Mouse (Mus musculus): Measurements from ENCODE around the gene Aggf1.
"Not testable (repeated sequence)": the region's sequence is repeated elsewhere in the genome, so short reads cannot be mapped to it uniquely, and the experiment has no call there.

The Aggf1 gene

GRCm38 (mm10) chr13:95374701-95375553 lies at the start of gene Aggf1:
TSS of gene Aggf1 (minus strand) at chr13:95375352.
- peak; percentile 80 for DNase-seq (ENCODE audit: low spot score)

DNA sequence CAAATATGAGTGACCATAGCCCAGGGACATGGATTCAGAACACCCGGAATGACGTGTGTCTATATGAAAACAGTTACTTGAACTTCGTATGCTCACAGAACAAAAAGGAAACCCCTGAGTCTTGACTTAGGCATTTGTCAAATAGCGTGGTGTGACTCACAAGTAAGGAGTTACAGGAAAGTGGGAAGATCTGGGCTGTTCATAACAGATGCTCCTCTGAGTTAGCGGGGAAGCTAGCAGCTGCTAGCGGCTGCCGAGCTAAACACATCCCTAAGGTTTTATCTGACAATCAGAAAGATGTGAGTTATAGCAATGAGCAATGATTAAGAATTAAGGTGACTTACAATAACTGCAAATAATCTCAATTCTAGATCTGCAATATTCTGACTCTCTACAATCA lies 49.8 kb upstream of the Aggf1 start:
- DNase-seq (ENCODE audit: low spot score) = no peak

GRCm38 (mm10) chr13:95419204-95419749 lies 44.1 kb upstream of the Aggf1 start:
- no peak for DNase-seq (ENCODE audit: low spot score)

DNA sequence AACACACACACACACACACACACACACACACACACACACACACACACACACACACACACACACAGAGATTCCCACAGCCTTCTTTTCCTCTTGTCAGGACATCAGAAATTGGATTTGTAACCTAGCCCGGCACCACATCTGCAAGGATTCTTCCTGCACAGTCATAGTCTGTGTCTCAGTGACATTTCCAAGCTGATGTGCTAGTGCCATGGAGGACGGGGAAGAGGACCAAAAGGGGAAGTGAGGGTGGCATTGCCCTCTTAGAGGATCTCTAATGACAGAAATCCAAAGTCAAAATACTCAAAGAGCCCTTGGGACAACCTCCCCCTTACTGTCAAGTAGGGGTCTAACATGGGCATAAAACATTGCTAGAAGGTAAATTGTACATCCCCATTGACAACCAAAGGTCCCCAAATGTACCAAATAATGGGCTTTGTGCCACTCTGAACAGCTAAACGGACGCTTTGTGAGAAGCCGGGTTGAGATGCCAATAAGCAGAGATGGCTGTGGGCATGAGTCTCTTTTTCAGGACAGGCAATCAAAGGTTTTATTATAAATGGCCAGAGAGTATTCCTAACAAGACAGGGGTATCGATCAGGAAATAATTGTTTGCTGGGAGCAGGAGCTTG lies 43.5 kb upstream of the Aggf1 start:
- DNase-seq (ENCODE audit: low spot score) = no peak

- no peak for DNase-seq (ENCODE audit: low spot score)
Observed at GRCm38 (mm10) chr13:95412257-95412656, 37.1 kb upstream of the Aggf1 start.

DNA sequence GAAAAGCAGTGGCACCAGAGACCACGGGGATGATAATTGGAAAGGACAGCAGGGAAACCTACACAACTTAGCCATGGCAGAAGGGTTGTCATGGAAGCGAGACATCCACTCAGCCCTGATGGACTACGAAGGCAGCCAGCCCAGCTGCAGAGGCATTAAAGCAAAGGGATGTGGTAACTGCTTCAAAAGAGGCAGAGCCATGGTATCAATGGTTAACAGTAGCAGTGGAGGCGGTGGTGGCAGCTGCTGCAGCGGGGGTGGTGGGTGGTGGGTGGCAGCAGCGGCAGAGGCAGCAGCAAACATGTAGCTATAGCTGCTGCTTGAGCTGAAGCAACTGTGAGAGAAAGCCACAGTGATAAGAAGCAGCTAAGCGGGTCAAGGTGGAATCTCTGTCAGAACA lies 18.1 kb upstream of the Aggf1 start:
- DNase-seq (ENCODE audit: low spot score) = no peak

DNA sequence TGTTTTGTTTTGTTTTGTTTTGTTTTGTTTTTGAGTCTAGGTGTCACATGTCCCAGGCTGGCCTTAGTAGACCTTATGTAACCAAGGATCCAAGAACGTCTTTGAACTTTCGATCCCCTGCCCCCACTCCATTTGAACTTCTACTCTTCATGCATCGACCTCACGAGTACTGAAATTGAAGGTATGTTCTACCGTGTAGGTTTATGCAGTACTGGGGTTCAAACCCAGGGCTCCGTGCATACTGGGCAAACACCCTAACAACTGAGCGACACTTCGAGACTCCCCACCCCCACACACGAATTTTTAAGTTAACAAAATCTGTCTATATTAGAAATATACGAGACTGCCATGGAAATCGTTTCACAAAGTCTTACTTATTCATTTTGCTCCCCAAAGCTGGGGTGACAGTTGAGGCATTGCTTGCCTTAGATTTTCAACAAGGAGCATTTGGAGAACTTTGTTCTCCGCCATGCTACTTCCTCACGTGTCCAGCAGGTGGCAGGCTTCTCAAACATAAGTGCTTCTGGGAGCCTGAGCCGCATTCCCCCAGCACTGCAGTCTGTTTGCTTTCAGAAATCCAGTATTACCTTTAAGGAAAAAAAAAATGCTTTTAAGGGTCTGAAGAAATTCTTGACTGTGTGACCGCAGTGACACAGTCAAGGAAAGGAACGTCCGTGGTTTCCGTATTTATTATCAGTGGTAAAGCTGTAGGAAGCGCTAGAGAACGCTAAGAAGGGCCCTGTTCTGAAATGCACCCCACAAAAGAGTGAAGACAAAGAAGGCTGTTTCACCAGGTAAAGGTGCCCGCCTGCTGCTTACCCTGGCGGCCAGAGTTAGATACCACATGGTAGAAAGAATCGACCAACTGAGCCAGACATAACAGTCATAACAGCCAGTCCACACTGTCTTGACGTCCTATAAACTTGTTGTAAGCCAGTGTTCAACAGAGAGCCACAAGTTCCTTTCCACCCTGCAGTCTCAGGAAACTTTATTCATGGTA lies 15.0 kb upstream of the Aggf1 start:
- peak; percentile 29 for DNase-seq (ENCODE audit: low spot score)

- DNase-seq (ENCODE audit: low spot score) = no peak
Observed at GRCm38 (mm10) chr13:95388226-95388625, 13.1 kb upstream of the Aggf1 start.

- DNase-seq (ENCODE audit: low spot score) = no peak
Observed at GRCm38 (mm10) chr13:95382418-95382817, 7.3 kb upstream of the Aggf1 start.

- DNase-seq (ENCODE audit: low spot score) = no peak
Observed at GRCm38 (mm10) chr13:95378696-95379095, 3.5 kb upstream of the Aggf1 start.

GRCm38 (mm10) chr13:95376689-95377289 lies 1.6 kb upstream of the Aggf1 start:
- not testable (repeated sequence) for DNase-seq (ENCODE audit: low spot score)

DNA sequence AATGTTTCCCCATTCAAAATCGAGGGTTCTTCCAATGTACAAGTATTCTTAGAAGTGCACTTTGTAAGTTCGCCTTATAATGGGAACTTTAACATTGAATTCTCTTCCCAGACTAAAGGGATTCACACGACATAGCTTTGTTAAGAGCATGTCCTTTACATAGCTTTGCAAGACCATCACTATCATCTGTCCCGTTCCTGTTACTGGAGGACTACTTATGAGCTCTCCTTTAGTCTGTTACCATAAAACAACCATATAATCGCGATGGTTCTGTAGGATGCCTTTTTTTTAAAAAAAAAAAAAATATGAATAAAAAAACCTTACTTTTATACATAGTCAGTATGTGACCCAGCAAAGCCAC lies 382 bp upstream of the Aggf1 start:
- DNase-seq (ENCODE audit: low spot score) = no peak

GRCm38 (mm10) chr13:95366356-95366755 lies 8.8 kb downstream of the Aggf1 start:
- DNase-seq (ENCODE audit: low spot score) = no peak

DNA sequence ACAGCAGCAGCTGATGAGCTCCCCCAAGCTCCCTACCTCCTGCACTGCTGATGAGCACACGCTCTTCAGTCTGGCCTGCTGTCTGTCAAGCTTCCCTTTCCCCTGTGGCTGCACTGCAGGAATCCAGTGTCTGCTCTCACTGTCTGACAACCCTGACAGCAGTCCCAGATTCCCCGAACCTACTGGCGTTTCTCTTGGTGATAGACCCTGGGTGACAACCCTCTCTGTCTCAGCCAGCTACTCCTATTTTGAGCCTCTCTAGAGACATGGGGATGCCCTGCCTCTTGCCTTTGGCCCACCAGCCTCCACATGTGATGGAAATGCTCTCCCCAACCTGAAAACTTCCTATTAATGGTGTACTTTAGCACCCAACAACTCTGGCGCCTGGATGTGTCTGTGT lies 11.7 kb downstream of the Aggf1 start:
- no peak for DNase-seq (ENCODE audit: low spot score)

DNA sequence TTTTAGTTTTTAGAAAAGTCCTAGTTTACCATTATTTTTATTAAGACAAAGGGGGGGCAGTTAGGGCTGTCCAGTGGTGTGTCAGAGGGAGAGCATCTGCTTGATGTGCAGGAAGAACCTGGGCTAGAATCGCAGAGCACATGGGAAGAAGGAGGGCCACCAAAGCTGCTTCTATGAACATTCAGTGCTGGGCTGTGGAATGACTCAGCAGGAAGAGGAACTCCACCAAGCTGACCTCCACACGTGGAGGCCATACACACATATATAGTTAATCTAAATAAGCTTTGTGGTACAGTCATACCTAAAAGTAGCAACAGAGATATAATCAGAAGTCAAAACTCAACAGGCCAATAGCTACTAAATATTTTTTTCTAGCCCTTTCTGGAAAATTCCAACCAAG lies 16.9 kb downstream of the Aggf1 start:
- DNase-seq (ENCODE audit: low spot score) = no peak

DNA sequence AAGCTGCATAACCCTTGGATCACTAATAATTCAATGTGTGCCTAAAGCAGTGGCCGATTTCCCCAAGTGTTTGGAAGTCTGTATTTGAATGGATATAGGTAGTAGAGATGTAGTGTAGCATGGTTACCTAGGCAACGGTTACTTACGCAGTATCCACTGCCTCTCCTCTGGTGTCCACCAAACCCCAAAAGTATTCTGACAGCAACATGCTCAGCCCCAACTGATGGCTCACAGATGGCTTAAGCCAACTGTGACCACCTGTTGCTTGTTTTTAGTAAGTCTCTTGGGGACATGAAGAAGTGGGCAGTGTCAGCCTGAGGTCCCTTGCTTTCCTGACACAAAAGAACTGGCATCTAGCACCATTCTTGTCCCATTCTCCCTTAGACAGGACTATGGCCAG lies 26.7 kb downstream of the Aggf1 start:
- DNase-seq (ENCODE audit: low spot score) = no peak

GRCm38 (mm10) chr13:95347018-95347696 lies 28.0 kb downstream of the Aggf1 start:
- peak; percentile 30 for DNase-seq (ENCODE audit: low spot score)

GRCm38 (mm10) chr13:95345869-95346268 lies 29.3 kb downstream of the Aggf1 start:
- no peak for DNase-seq (ENCODE audit: low spot score)

GRCm38 (mm10) chr13:95343470-95343869 lies 31.7 kb downstream of the Aggf1 start:
- DNase-seq (ENCODE audit: low spot score) = no peak

DNA sequence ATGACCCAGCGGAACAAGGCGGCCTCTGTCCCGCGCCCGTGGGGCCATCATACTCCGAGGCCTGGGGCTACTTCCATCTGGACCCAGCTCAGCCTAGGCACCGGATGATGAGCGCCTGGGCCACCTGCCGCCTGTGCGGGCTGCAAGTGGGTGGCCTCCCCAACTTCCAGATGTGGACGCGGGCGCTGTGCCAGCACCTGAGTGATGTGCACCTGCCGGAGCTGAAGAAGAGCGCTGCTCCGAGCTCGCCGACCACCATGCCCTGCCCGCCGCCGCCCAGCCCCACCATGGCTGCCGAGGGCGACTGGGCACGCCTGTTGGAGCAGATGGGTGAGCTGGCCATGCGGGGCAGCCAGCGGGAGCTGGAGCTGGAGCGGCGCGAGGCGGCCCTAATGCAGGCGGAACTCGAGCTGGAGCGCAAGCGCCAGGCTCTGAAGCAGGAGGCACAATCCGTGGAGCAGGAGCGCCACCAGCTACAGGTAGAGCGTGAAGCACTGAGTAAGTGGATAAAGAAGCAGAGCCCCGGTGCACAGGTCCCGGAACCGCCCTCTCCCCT lies 39.0 kb downstream of the Aggf1 start:
- no peak for DNase-seq (ENCODE audit: low spot score)
